Mouse (Mus musculus) liver, embryonic 14.5 days (tissue): ENCODE results near the gene Armc8.

ENCODE experiments used
- CTCF ChIP-seq: IDR thresholded peaks from 2 replicates; pipeline ENCODE4 v1.5.1; 2016; ENCODE audit warnings: antibody characterized with exemption, low read depth, control low read depth
- EP300 ChIP-seq: IDR thresholded peaks from 2 replicates; pipeline ENCODE4 v1.6.1; 2016; ENCODE audit warnings: antibody characterized with exemption, low read depth

- no peak for TF ChIP-seq EP300
- TF ChIP-seq CTCF, result no peak; the same call in 1 of the 2 replicates
Measured at GRCm38 (mm10) chr9:99557580-99558300, 11.0 kb downstream of the Armc8 start.
